Mouse (Mus musculus) embryonic facial prominence, embryonic 12.5 days (tissue): ENCODE results near the gene Sap30bp. TPM values are rescaled to one million over a fixed set of nuclear protein-coding genes. Genes with fewer than 3 reads are reported as not detected.
A peak's percentile ranks its signal among the peaks of the same experiment; 100 is the strongest.

Source experiments
- ATAC-seq: fragments of 200-750 bp; cut with Nextera tagmentation; 2 replicates; pipeline ENCODE4 v1.8.0; 2017; ENCODE audit not compliant: insufficient number of reproducible peaks, insufficient read depth, low FRiP score, low TSS enrichment
- H3K27ac ChIP-seq: fragments of 300-500 bp; sonication (generic); 2 replicates; pipeline ENCODE4 v1.5.1; 2016; ENCODE audit warnings: mild to moderate bottlenecking
- H3K27me3 ChIP-seq: fragments of 300-500 bp; sonication (generic); 2 replicates; pipeline ENCODE4 v1.6.1; 2016; ENCODE audit warnings: mild to moderate bottlenecking, moderate library complexity
- H3K36me3 ChIP-seq: fragments of 300-500 bp; sonication (generic); 2 replicates; pipeline ENCODE4 v1.6.1; 2016; ENCODE audit warnings: mild to moderate bottlenecking
- H3K4me1 ChIP-seq: fragments of 300-500 bp; sonication (generic); 2 replicates; pipeline ENCODE4 v1.6.1; 2016
- H3K4me2 ChIP-seq: fragments of 300-500 bp; sonication (generic); replicated peaks from 2 replicates; pipeline ENCODE4 v1.6.1; 2016; ENCODE audit warnings: mild to moderate bottlenecking, moderate library complexity
- H3K4me3 ChIP-seq: fragments of 300-500 bp; sonication (generic); 2 replicates; pipeline ENCODE4 v1.5.1; 2016; ENCODE audit warnings: mild to moderate bottlenecking
- H3K9ac ChIP-seq: fragments of 300-500 bp; sonication (generic); 2 replicates; pipeline ENCODE4 v1.6.1; 2016; ENCODE audit warnings: mild to moderate bottlenecking, moderate library complexity
- H3K9me3 ChIP-seq: fragments of 300-500 bp; sonication (generic); 2 replicates; pipeline ENCODE4 v1.6.1; 2016; ENCODE audit warnings: mild to moderate bottlenecking, moderate library complexity
- WGBS: fragments of 180-500 bp; shearing (Covaris S2); methylation state at CpG from one replicate; pipeline ENCODE4 v1.1.7; 2016; 5-methylcytosine and 5-hydroxymethylcytosine counted together
- polyA plus RNA-seq: library from polyadenylated mRNA; unstranded; fragments of >200 nt; fragmentation: Nextera tagmentation; extraction: Ambion mirVana; gene quantifications from 2 replicates; pipeline ENCODE4 v1.2.1, GENCODE M21; 2016

Gene Sap30bp
- polyA plus RNA-seq, 1 experiment from 2014 or later = 46.9 TPM

- no peaks in the 10 kb centered on the region for H3K27me3 ChIP-seq
- no peak overlapping the region for H3K4me2 ChIP-seq
- peaks cover 1% of the 10 kb centered on the region for H3K4me1 ChIP-seq
- ATAC-seq = no peak
- no peak overlapping the region for H3K9ac ChIP-seq
- H3K4me3 ChIP-seq = no peak overlapping the region
- 44% methylated on average over 6 of the region's 6 CpGs for WGBS
- H3K9me3 ChIP-seq = no peaks in the 10 kb centered on the region
- H3K27ac ChIP-seq = no peak overlapping the region
- H3K36me3 ChIP-seq = peaks cover 68% of the 10 kb centered on the region
Observed at GRCm38 (mm10) chr11:115939690-115940329, 6.7 kb downstream of the Sap30bp start.

GRCm38 (mm10) chr11:115941980-115942379 is 8.9 kb downstream of the Sap30bp start:
- Histone ChIP-seq H3K4me1 (no peaks in the 10 kb centered on the region), H3K4me2 (no peak overlapping the region), H3K9ac (no peak overlapping the region), H3K36me3 (peaks cover 82% of the 10 kb centered on the region), H3K9me3 (no peaks in the 10 kb centered on the region), H3K4me3 (no peak overlapping the region), H3K27ac (no peak overlapping the region), H3K27me3 (no peaks in the 10 kb centered on the region)
- WGBS = 81% methylated on average over 7 of the region's 7 CpGs
- ATAC-seq = no peak

- ATAC-seq = no peak
- H3K4me2 ChIP-seq = no peak overlapping the region
- H3K36me3 ChIP-seq = peaks cover 84% of the 10 kb centered on the region
- no peak overlapping the region for H3K9ac ChIP-seq
- H3K4me1 ChIP-seq = 0 out of 2 replicates have a peak, but pooled peaks cover 5% of the 10 kb centered on the region
- H3K9me3 ChIP-seq = no peaks in the 10 kb centered on the region
- 89% methylated on average over 8 of the region's 8 CpGs for WGBS
- no peaks in the 10 kb centered on the region for H3K27me3 ChIP-seq
- H3K27ac ChIP-seq = peak overlapping the region; percentile 52; the same call in 1 of the 2 replicates
- H3K4me3 ChIP-seq = no peak overlapping the region
Observed at GRCm38 (mm10) chr11:115945247-115945646, 12.2 kb downstream of the Sap30bp start.

GRCm38 (mm10) chr11:115946221-115946828 is 13.2 kb downstream of the Sap30bp start:
- Histone ChIP-seq H3K27me3 (no peaks in the 10 kb centered on the region), H3K4me3 (no peak overlapping the region), H3K27ac (no peak overlapping the region), H3K9me3 (no peaks in the 10 kb centered on the region), H3K9ac (no peak overlapping the region), H3K4me2 (no peak overlapping the region), H3K4me1 (0 out of 2 replicates have a peak, but pooled peaks cover 5% of the 10 kb centered on the region), H3K36me3 (peaks cover 81% of the 10 kb centered on the region)
- no peak for ATAC-seq
- 83% methylated on average over 9 of the region's 9 CpGs for WGBS

- H3K4me1 ChIP-seq = 0 out of 2 replicates have a peak, but pooled peaks cover 5% of the 10 kb centered on the region
- peaks cover 80% of the 10 kb centered on the region for H3K36me3 ChIP-seq
- H3K9me3 ChIP-seq = no peaks in the 10 kb centered on the region
- no peak overlapping the region for H3K27ac ChIP-seq
- no peak overlapping the region for H3K4me3 ChIP-seq
- no peak for ATAC-seq
- no peak overlapping the region for H3K4me2 ChIP-seq
- no peaks in the 10 kb centered on the region for H3K27me3 ChIP-seq
- WGBS = 92% methylated on average over 9 of the region's 9 CpGs
- no peak overlapping the region for H3K9ac ChIP-seq
Observed at GRCm38 (mm10) chr11:115948316-115948715, 15.2 kb downstream of the Sap30bp start.

GRCm38 (mm10) chr11:115950719-115951118 is 17.6 kb downstream of the Sap30bp start:
- Histone ChIP-seq H3K9me3 (no peaks in the 10 kb centered on the region), H3K4me1 (0 out of 2 replicates have a peak, but pooled peaks cover 5% of the 10 kb centered on the region), H3K9ac (no peak overlapping the region), H3K36me3 (peaks cover 75% of the 10 kb centered on the region), H3K4me2 (no peak overlapping the region), H3K27ac (no peak overlapping the region), H3K27me3 (no peaks in the 10 kb centered on the region), H3K4me3 (no peak overlapping the region)
- WGBS = 94% methylated on average over 2 of the region's 2 CpGs
- ATAC-seq = no peak

- H3K9me3 ChIP-seq = no peaks in the 10 kb centered on the region
- H3K4me2 ChIP-seq = no peak overlapping the region
- no peak overlapping the region for H3K4me3 ChIP-seq
- H3K27me3 ChIP-seq = no peaks in the 10 kb centered on the region
- WGBS = 85% methylated on average over 5 of the region's 5 CpGs
- H3K4me1 ChIP-seq = peaks cover 18% of the 10 kb centered on the region; the same call in 1 of the 2 replicates
- ATAC-seq = no peak
- no peak overlapping the region for H3K27ac ChIP-seq
- peaks cover 62% of the 10 kb centered on the region for H3K36me3 ChIP-seq
- no peak overlapping the region for H3K9ac ChIP-seq
Observed at GRCm38 (mm10) chr11:115954712-115955111, 21.6 kb downstream of the Sap30bp start.

GRCm38 (mm10) chr11:115955195-115955858 is 22.2 kb downstream of the Sap30bp start:
- Histone ChIP-seq H3K36me3 (peaks cover 62% of the 10 kb centered on the region), H3K27ac (no peak overlapping the region), H3K4me3 (no peak overlapping the region), H3K4me2 (no peak overlapping the region), H3K4me1 (peaks cover 14% of the 10 kb centered on the region; the same call in 1 of the 2 replicates), H3K9me3 (no peaks in the 10 kb centered on the region), H3K9ac (no peak overlapping the region), H3K27me3 (no peaks in the 10 kb centered on the region)
- WGBS = 53% methylated on average over 10 of the region's 10 CpGs
- no peak for ATAC-seq

GRCm38 (mm10) chr11:115956453-115956852 is 23.4 kb downstream of the Sap30bp start:
- H3K4me3 ChIP-seq = no peak overlapping the region
- H3K9me3 ChIP-seq = no peaks in the 10 kb centered on the region
- peaks cover 14% of the 10 kb centered on the region; the same call in 1 of the 2 replicates for H3K4me1 ChIP-seq
- ATAC-seq = no peak
- WGBS = 30% methylated on average over 4 of the region's 4 CpGs
- no peak overlapping the region for H3K9ac ChIP-seq
- H3K36me3 ChIP-seq = peaks cover 66% of the 10 kb centered on the region
- H3K27me3 ChIP-seq = no peaks in the 10 kb centered on the region
- peak overlapping the region; percentile 80 for H3K27ac ChIP-seq
- H3K4me2 ChIP-seq = no peak overlapping the region

GRCm38 (mm10) chr11:115957971-115958370 is 24.9 kb downstream of the Sap30bp start:
- no peak overlapping the region for H3K4me3 ChIP-seq
- 56% methylated on average over 7 of the region's 7 CpGs for WGBS
- no peak for ATAC-seq
- H3K9me3 ChIP-seq = no peaks in the 10 kb centered on the region
- 0 out of 2 replicates have a peak overlapping the region, but pooled peaks have one; percentile 11 for H3K27ac ChIP-seq
- H3K36me3 ChIP-seq = peaks cover 70% of the 10 kb centered on the region
- H3K4me1 ChIP-seq = peaks cover 14% of the 10 kb centered on the region; the same call in 1 of the 2 replicates
- H3K4me2 ChIP-seq = no peak overlapping the region
- H3K9ac ChIP-seq = no peak overlapping the region
- no peaks in the 10 kb centered on the region for H3K27me3 ChIP-seq

- H3K36me3 ChIP-seq = peaks cover 73% of the 10 kb centered on the region
- no peak overlapping the region for H3K4me3 ChIP-seq
- ATAC-seq = no peak
- no peak overlapping the region for H3K4me2 ChIP-seq
- no peak overlapping the region for H3K9ac ChIP-seq
- H3K27me3 ChIP-seq = no peaks in the 10 kb centered on the region
- 95% methylated on average over 9 of the region's 9 CpGs for WGBS
- peaks cover 14% of the 10 kb centered on the region; the same call in 1 of the 2 replicates for H3K4me1 ChIP-seq
- H3K9me3 ChIP-seq = no peaks in the 10 kb centered on the region
- no peak overlapping the region for H3K27ac ChIP-seq
Observed at GRCm38 (mm10) chr11:115959018-115959417, 25.9 kb downstream of the Sap30bp start.
